Mouse (Mus musculus): ENCODE measurements around the gene Hmces.

DNA sequence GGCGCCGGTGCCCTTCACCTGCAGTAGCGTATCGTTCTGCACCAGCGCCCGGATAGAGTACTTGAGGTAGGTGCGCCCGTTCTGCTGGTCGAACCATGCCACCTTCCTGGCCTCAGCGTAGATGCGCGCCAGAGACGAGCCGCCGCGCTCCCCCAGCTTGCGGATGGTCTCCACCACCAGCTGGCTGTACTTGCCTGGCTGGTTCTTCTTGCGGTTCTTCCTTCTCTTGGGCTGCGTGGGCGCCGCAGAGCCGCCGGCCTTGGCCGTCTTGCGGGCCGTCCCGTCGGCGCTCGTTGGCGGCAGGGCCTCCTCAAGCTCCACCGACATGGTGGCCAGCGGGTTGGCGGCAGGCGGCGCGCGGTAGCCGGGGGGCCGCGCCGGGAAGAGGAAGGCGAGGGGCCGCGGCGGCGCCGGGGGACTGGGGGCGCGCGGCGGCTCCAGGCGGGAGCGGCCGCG is 67.3 kb downstream of the Hmces start:
- TF ChIP-seq CTCF (IDR thresholded peaks at IDR 0.05; ENCODE audit: borderline replicate concordance, insufficient read depth, low read depth, low read length) (no peak), POLR2A (IDR thresholded peaks at IDR 0.05; ENCODE audit: borderline replicate concordance, insufficient read depth, low read length) (no peak)
